Mouse (Mus musculus) neural tube, embryonic 11.5 days (tissue): ENCODE results near the gene Amacr. TPM values are rescaled to one million over a fixed set of nuclear protein-coding genes. Genes with fewer than 3 reads are reported as not detected.

Source experiments
- ATAC-seq: fragments of 200-750 bp; cut with Nextera tagmentation; 2 replicates; pipeline ENCODE4 v1.8.0; 2017; ENCODE audit warnings: moderate number of reproducible peaks, mild to moderate bottlenecking, moderate TSS enrichment, moderate library complexity; ENCODE audit not compliant: insufficient read depth, low FRiP score, low TSS enrichment
- DNase-seq: peaks from one replicate; pipeline ENCODE4 v3.0.0-alpha.2; 2015; ENCODE audit warnings: low spot score
- H3K27ac ChIP-seq: fragments of 300-500 bp; sonication (generic); 2 replicates; pipeline ENCODE4 v1.5.1; 2014; ENCODE audit warnings: low read depth, mild to moderate bottlenecking, low read length
- H3K27me3 ChIP-seq: fragments of 300-500 bp; sonication (generic); 2 replicates; pipeline ENCODE4 v1.6.1; 2014; ENCODE audit warnings: mild to moderate bottlenecking, low read length, mixed read lengths; ENCODE audit not compliant: control insufficient read depth, insufficient read depth
- H3K36me3 ChIP-seq: fragments of 300-500 bp; sonication (generic); 2 replicates; pipeline ENCODE4 v1.6.1; 2014; ENCODE audit warnings: mild to moderate bottlenecking, low read length, moderate library complexity, mixed read lengths; ENCODE audit not compliant: control insufficient read depth, insufficient read depth
- H3K4me1 ChIP-seq: fragments of 300-500 bp; sonication (generic); 2 replicates; pipeline ENCODE4 v1.6.1; 2014; ENCODE audit warnings: low read length, mixed read lengths; ENCODE audit not compliant: control insufficient read depth, insufficient read depth
- H3K4me2 ChIP-seq: fragments of 300-500 bp; sonication (generic); 2 replicates; pipeline ENCODE4 v1.6.1; 2014; ENCODE audit warnings: low read depth, mild to moderate bottlenecking, moderate library complexity
- H3K4me3 ChIP-seq: fragments of 300-500 bp; sonication (generic); 2 replicates; pipeline ENCODE4 v1.5.1; 2014; ENCODE audit warnings: low read depth, low read length
- H3K9ac ChIP-seq: fragments of 300-500 bp; sonication (generic); 2 replicates; pipeline ENCODE4 v1.6.1; 2014; ENCODE audit warnings: mild to moderate bottlenecking, low read length
- H3K9me3 ChIP-seq: fragments of 300-500 bp; sonication (generic); 2 replicates; pipeline ENCODE4 v1.6.1; 2016; ENCODE audit warnings: low read length; ENCODE audit not compliant: control insufficient read depth
- WGBS: fragments of 180-500 bp; shearing (Covaris S2); extraction: QIAGEN DNeasy Blood & Tissue Kit; methylation state at CpG from one replicate; pipeline ENCODE4 v1.1.7; 2014; 5-methylcytosine and 5-hydroxymethylcytosine counted together
- polyA plus RNA-seq: library from polyadenylated mRNA; unstranded; fragments of >200 nt; fragmentation: Nextera tagmentation; extraction: Ambion mirVana; gene quantifications from 2 replicates; pipeline ENCODE4 v1.2.1, GENCODE M21; 2014

Amacr gene
- polyA plus RNA-seq, 1 experiment from 2014 or later = 16.2 TPM

GRCm38 (mm10) chr15:11004646-11005045 lies 23.1 kb downstream of the Amacr start:
- 82% methylated on average over 6 of the region's 6 CpGs for WGBS
- H3K4me2 ChIP-seq = no peak overlapping the region
- no peak overlapping the region for H3K27ac ChIP-seq
- H3K9ac ChIP-seq = no peak overlapping the region
- DNase-seq (no peak), ATAC-seq (no peak)
- H3K9me3 ChIP-seq = no peaks in the 10 kb centered on the region
- H3K4me1 ChIP-seq = no peaks in the 10 kb centered on the region
- H3K27me3 ChIP-seq = no peaks in the 10 kb centered on the region
- no peaks in the 10 kb centered on the region for H3K36me3 ChIP-seq
- no peak overlapping the region for H3K4me3 ChIP-seq

GRCm38 (mm10) chr15:11008756-11009155 lies 27.2 kb downstream of the Amacr start:
- 28% methylated on average over 5 of the region's 5 CpGs for WGBS
- Histone ChIP-seq H3K9ac (no peak overlapping the region), H3K36me3 (no peaks in the 10 kb centered on the region), H3K27ac (no peak overlapping the region), H3K9me3 (no peaks in the 10 kb centered on the region), H3K4me2 (no peak overlapping the region), H3K4me1 (no peaks in the 10 kb centered on the region), H3K27me3 (no peaks in the 10 kb centered on the region), H3K4me3 (no peak overlapping the region)
- no peak for ATAC-seq
- no peak for DNase-seq

DNA sequence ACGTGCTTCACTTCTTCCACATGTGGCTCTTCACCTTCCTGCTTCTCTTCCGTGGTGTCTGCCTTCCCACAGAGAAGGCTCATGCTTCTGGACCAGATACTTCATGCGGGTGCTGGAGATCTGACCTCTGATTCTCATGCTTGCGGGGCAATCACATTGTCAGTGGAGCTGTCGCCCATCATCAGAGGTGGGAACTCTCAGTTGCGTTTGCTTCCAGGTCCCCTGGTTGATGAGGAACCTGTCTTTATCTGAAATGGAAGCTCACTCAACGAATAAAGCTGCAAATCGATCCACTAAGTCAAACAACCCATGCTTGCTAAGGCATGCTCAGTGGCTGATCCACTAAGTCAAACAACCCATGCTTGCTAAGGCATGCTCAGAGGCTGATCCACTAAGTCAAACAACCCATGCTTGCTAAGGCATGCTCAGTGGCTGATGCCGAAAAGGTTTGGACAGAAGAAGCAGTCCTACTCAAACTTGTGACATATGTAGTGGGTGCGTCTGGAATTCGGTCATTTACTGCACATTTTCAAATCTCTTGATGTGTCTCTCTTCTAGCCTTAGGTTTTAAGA lies 29.5 kb downstream of the Amacr start:
- 90% methylated on average over 11 of the region's 11 CpGs for WGBS
- DNase-seq (no peak), ATAC-seq (no peak)
- H3K27ac ChIP-seq = no peak overlapping the region
- H3K27me3 ChIP-seq = no peaks in the 10 kb centered on the region
- no peaks in the 10 kb centered on the region for H3K9me3 ChIP-seq
- H3K4me3 ChIP-seq = no peak overlapping the region
- H3K4me1 ChIP-seq = no peaks in the 10 kb centered on the region
- no peak overlapping the region for H3K9ac ChIP-seq
- H3K36me3 ChIP-seq = no peaks in the 10 kb centered on the region
- H3K4me2 ChIP-seq = no peak overlapping the region

GRCm38 (mm10) chr15:11014931-11015330 lies 33.4 kb downstream of the Amacr start:
- Histone ChIP-seq H3K9me3 (no peaks in the 10 kb centered on the region), H3K9ac (no peak overlapping the region), H3K4me3 (no peak overlapping the region), H3K27ac (no peak overlapping the region), H3K36me3 (no peaks in the 10 kb centered on the region), H3K4me1 (no peaks in the 10 kb centered on the region), H3K4me2 (no peak overlapping the region), H3K27me3 (no peaks in the 10 kb centered on the region)
- ATAC-seq (no peak), DNase-seq (no peak)
- 58% methylated on average over 2 of the region's 2 CpGs for WGBS

DNA sequence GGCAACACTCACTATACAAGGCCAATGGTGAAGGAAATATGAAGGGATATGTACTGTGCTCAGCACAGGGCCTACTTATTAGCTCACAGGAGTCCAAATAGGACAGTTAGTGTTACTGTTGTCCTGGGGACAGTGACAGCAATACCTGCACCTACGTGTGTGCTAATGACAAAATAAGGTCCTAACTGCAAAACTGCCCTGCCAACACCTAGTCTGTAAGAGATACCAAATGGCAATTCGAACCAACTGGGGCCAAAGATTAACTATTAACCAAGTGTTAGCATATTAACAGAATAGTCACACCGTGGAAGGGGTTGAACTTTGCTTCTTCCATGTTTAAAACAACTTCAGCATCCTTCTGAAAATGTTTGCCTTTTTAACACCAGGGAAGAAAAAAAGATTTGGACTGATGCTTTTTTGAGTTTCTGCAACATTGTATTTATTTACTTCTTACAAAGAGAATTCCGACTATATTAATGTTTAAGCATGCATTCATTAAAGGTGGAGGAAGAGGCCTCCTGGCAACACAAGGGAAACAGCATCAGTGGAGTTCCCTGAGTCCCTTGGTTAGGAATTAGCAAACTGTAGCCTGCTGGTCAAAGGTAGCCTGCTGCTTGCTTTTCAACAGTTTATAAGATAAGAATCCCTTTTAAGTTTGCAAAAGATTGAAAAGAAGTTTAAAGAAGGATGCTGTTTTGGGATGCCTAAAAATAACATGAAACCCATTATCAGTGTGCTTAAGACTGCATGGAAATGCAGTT lies 45.4 kb downstream of the Amacr start:
- 76% methylated on average over 4 of the region's 4 CpGs for WGBS
- no peak for DNase-seq
- H3K4me3 ChIP-seq = no peak overlapping the region

DNA sequence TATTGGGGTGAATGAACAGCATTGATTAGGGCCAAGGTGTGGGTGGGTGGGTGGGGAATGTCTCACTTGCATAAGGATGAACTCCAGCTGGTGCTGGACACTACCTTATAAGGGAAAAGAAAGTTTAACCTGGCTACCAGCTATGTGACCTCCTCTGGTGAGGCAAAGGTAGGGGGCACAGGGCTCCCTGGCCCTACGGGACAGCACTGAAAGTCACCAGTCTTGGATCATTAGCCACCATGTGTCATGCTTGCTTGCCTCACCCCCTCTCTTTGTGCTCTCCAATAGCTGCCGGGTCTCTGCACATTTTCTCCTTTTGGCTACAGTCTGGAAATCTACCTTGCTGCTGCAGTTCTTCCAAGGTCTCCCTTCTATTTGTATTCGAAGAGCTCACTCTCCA lies 48.6 kb downstream of the Amacr start:
- 75% methylated on average over 3 of the region's 3 CpGs for WGBS
- Histone ChIP-seq H3K9ac (no peak overlapping the region), H3K9me3 (no peaks in the 10 kb centered on the region), H3K27ac (no peak overlapping the region), H3K36me3 (no peaks in the 10 kb centered on the region), H3K27me3 (peaks cover 7% of the 10 kb centered on the region), H3K4me1 (no peaks in the 10 kb centered on the region), H3K4me2 (no peak overlapping the region), H3K4me3 (no peak overlapping the region)
- DNase-seq (no peak), ATAC-seq (no peak)

More for the DNA sequence above, 45.4 kb downstream of the Amacr start:
- no peaks in the 10 kb centered on the region for H3K4me1 ChIP-seq
- no peaks in the 10 kb centered on the region for H3K27me3 ChIP-seq
- no peaks in the 10 kb centered on the region for H3K9me3 ChIP-seq
- ATAC-seq = no peak
- H3K27ac ChIP-seq = no peak overlapping the region
- H3K9ac ChIP-seq = no peak overlapping the region
- H3K4me2 ChIP-seq = no peak overlapping the region
- no peaks in the 10 kb centered on the region for H3K36me3 ChIP-seq

- Histone ChIP-seq H3K4me3 (peak overlapping the region; percentile 35), H3K4me2 (peak overlapping the region; percentile 59), H3K36me3 (no peaks in the 10 kb centered on the region), H3K9me3 (no peaks in the 10 kb centered on the region), H3K27ac (no peak overlapping the region), H3K27me3 (peaks cover 38% of the 10 kb centered on the region), H3K4me1 (peaks cover 17% of the 10 kb centered on the region), H3K9ac (no peak overlapping the region; the same call in 1 of the 2 replicates)
- 5% methylated on average over 34 of the region's 34 CpGs for WGBS
- DNase-seq (peak; percentile 36), ATAC-seq (no peak)
Measured at GRCm38 (mm10) chr15:11035947-11036474, 54.5 kb downstream of the Amacr start.

DNA sequence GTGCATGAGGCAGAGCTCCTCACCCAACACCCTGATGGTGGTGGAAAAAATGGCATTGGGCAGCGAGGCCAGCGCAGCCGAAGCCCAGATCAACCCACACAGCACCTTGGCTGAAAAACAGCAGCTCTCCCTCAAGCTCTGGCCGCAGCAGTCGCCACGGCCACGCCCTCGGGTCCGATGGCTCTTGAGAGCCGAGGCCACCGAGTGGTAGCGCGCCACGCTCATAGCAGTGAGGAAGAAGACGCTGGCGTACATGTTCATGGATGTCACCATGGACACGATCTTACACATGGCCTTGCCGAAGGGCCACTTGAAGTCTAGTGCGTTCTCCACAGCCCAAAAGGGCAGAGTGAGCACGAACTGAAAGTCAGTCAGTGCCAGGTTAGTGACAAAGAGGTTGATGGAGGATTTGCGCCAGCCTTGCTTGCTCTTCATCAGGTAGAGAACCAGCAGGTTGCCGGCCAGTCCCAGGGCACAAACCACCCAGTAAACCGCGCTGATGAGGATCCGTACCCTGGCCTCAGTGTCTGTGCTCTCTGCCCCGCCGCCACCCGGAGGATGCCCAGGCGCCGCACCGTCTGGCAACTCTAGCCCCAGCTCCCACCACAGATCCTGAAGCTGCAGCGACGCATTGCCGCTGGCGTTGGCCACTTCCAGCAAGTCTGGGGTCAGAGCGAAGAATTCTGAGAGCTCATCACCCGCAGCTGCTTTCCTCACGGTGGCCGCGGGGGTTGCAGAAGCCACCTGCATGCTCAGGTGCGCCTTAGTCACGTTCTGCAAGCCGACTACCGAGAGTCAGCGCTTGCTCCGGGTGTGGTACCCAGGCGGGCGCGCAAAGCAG lies 55.2 kb downstream of the Amacr start:
- H3K4me3 ChIP-seq = peak overlapping the region; percentile 35
- ATAC-seq = peak; percentile 36; the same call in 1 of the 2 replicates
- H3K4me2 ChIP-seq = peak overlapping the region; percentile 59
- H3K9me3 ChIP-seq = no peaks in the 10 kb centered on the region
- H3K4me1 ChIP-seq = peaks cover 17% of the 10 kb centered on the region
- no peak overlapping the region for H3K27ac ChIP-seq
- 3% methylated on average over 49 of the region's 49 CpGs for WGBS
- H3K36me3 ChIP-seq = no peaks in the 10 kb centered on the region
- DNase-seq = peak; percentile 36
- peak overlapping the region; percentile 22; the same call in 1 of the 2 replicates for H3K9ac ChIP-seq
- peaks cover 38% of the 10 kb centered on the region for H3K27me3 ChIP-seq
